Mouse (Mus musculus): Measurements from ENCODE around the gene Gm49403. TPM values are rescaled to one million over a fixed set of nuclear protein-coding genes. Genes with fewer than 3 reads are reported as not detected.

The Gm49403 gene
- polyA plus RNA-seq (2012; fragmentation: generic; extraction: Trizol), result not detected

GRCm38 (mm10) chr19:8883616-8884015, at the start of gene Gm49403, which contains the start of gene Lbhd1:
Gene Gm49403 (plus strand): TSS chr19:8883930.
Gene Lbhd1 (plus strand): TSS chr19:8883732.

GRCm38 (mm10) chr19:8837251-8837791, 46.4 kb upstream of the Gm49403 start, which contains the start of gene Bscl2:
Gene Bscl2 (plus strand): TSS chr19:8837467.

DNA sequence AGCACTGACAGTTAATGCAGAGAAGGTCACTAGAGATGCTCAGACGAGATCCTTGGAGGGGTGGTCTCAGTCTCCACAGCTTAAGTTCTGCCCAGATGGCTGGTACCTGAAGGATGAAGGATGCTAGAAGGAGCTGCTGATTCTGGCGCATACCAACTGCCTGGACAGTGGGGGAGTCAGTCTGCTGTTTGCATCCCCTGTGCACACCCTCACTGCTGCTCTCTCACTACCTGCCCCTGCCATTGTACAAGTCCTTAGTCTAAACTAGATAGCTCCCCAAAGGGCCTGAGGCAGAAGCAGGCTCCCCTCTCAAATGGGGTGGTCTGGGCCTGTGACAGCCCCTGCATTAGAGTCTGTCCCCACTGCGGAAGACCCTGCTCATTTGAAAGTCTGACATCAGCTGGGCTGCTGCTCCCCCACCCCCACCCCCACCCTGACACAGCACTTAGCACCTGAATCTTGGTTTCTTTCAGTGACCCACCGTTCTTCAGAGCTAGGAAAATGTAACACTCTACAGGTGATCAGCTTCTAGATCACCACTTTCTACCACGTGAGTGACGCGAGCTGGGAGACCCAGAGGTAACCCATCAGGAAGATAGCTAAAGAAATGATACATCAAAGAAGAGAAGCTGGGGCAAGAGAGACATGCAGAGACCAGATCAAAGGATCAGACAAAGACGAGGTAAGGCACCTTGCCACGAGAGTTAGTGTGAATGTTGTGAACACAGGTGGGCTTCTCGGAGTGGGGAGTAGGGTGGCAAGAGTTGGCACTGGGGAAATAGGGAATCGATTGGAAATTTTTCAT, 44.4 kb upstream of the Gm49403 start, which contains the start of gene Gng3:
Gng3 (minus strand) TSS at position 92 of the 805 bp plus-strand sequence.

GRCm38 (mm10) chr19:8850402-8850901, 33.3 kb upstream of the Gm49403 start, which contains the start of gene Lrrn4cl:
Gene Lrrn4cl (plus strand): TSS chr19:8850768.

DNA sequence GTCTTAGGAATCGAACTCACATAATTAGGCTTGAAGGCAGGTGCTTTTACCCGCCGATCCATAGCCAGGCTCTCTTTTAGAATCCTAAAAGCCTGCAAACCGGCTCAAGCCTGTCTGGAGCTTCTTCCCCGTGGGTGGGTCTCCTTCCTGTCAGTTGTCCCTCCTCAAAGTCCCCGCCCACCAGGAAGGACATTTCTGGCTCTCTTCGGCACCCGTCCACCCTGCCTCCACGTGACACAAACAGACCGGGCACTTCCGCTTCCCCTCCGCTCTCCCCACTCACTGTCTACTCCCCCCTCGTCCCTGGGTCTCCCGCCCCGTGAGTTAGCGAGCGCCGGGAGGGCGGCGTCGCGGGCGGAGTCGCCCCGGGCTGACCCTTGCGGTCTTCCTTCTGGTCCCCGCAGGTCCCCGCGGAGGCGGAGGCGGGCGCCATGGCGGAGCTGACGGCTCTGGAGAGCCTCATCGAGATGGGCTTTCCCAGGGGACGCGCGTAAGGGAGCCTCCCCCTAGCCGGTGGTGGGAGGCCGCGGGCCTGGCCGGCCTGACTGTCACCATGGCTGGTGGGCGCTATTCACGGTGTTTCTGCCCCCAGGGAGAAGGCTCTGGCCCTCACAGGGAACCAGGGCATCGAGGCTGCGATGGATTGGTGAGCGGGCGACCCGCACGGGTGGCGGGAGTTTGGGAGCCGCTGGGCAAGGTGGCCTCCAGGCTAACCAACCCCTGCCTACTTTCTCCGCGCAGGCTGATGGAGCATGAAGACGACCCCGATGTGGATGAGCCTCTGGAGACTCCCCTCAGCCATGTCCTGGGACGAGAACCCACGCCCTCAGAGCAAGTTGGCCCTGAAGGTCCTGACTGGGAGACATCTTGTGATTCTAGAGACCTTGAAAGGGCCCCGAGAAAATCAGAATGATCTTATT, 12.2 kb upstream of the Gm49403 start, which contains the start of gene Ubxn1:
Ubxn1 (plus strand) TSS at position 230 of the 920 bp plus-strand sequence.

GRCm38 (mm10) chr19:8880311-8881033, 3.3 kb upstream of the Gm49403 start, which contains the start of gene Uqcc3:
Gene Uqcc3 (minus strand): TSS chr19:8880923.

DNA sequence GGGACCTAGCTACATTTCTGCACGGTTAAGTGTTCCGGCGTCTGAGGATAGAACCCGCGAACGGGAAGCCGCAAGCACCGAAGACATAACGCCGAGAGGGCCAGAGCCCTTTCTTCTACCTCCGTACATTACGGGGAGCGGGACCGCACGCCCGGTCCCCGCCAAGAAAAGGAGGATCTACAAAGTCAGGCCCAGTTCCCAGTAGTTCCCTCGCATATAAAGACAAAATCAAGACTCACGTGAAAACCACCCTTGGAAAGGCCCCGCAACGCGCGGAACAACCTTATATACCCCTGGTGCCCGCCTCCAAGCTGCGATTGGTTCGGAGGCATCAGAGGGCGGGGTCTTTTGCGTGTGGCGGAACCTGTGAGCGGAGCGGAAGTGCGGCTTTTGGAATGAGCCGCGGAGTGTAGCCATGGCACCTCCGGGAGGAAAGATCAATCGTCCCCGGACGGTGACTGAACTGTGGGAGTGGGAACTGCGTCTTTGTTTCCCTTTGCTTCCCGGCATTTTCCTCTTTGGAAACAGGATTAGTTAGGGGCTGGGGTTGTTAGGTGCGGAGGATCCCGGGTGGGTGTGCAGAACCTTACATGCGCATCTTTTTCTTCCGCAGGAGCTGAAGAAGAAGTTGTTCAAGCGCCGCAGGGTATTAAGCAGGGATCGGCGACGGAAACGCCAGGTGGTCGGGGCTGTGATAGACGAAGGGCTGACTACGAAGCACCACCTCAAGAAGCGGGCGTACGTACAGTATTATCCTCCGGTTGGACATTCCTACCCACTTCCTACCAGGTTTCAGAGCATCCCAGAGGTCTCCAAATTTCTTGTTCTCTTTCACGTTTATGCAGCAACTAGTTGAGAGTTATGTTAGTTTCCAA, 5.0 kb downstream of the Gm49403 start, which contains the start of the genes 1810009A15Rik and Gm49416:
1810009A15Rik (plus strand) TSS at position 343 of the 875 bp plus-strand sequence.
Gm49416 (plus strand) TSS at position 416 of the 875 bp plus-strand sequence.

GRCm38 (mm10) chr19:8892829-8893766, 9.4 kb downstream of the Gm49403 start, which contains the start of gene Ints5:
Gene Ints5 (plus strand): TSS chr19:8893005.

GRCm38 (mm10) chr19:8897865-8898495, 14.2 kb downstream of the Gm49403 start, which contains the start of gene Ganab:
Gene Ganab (plus strand): TSS chr19:8898071.

DNA sequence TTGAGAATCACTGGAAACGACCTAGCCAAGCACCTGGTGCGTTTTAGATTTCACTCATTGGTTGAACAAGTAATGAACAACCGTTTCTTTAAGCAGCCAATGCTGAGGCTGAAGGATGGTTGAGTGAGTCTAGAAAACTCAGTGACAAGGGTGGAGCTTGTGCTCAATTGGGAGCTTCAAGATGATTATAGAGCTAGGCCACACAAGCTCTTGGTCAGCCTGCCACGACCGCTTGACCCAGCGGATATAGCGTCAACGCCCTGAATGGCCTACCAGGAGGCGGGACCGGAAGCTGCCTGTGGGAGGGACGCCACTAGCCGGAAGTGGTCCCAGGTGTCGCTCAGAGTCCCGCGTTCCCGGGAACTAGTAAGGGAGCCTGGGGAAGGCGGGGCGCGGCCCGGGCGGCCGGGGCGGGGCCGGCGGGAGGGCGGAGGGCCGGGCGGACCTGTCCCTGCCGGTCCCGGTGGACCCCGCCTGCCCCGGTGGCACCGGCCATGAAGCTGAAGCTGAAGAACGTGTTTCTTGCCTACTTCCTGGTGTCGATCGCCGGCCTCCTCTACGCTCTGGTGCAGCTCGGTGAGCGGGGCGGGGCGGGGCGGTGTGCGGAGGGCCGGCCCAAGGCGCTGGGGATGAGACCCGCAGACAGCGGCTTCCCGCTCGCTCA, 36.5 kb downstream of the Gm49403 start, which contains the start of gene B3gat3:
B3gat3 (plus strand) TSS at position 302 of the 664 bp plus-strand sequence.

DNA sequence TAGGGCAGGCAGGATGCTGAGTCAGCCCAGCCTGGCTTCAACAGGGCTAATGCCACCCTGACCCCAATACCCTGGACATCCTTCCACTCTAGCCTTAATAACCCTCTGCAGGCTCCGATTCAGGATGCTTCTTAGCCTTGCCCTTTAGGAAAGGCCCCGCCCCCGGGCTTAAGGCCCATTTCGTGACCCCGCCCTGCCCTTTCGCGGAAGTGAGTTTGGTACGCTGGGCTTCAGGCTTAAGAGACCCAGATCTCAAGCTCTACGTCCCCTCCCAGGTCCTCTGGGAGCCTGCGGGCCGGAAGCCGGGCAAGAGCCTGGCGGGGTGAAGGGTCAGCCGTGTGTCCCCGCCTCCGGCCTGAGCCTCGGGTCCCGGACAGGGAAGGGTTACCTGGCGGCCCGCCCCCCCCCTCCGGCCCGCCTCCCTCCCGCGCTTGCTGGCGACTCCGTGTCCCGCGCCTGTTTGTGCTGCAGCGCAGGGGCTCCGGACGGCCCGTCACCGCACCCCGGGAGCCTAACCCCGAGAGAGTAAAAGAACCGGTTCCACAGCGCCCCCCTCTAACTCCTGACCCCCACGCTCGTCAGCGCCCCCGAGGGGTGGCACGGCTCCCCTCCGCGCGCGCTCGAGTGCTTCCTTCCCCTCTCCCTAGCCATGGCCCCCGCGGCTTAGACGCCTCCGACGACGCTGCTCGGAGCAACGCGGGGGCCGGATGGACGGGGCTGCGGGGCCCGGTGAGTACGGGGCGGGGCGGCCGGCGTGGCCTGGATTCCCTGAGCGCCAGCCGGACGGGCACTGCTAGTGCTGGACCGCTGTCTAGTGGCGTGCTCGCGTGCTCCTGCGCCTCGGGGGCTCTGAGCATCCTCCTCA, 45.7 kb downstream of the Gm49403 start, which contains the start of the genes Rom1 and Eml3:
Rom1 (minus strand) TSS at position 133 of the 865 bp plus-strand sequence.
Eml3 (plus strand) TSS at position 329 of the 865 bp plus-strand sequence.

Other genes with a start within 250 kb of the Gm49403 start
- under 1 TPM; 0.01 to 0.09 TPM for gene Chrm1, start 220.1 kb upstream of the Gm49403 start, polyA plus RNA-seq (2012; fragmentation: generic; extraction: Trizol)
- 100 to 1,000 TPM; 109 to 260 TPM for gene Slc3a2, start 160.6 kb upstream of the Gm49403 start, polyA plus RNA-seq (2012; fragmentation: generic; extraction: Trizol)
- 100 to 1,000 TPM in 1 of 2 experiments, 10 to 100 TPM in 1; 60.8 to 195 TPM for gene Wdr74, start 148.1 kb upstream of the Gm49403 start, polyA plus RNA-seq (2012; fragmentation: generic; extraction: Trizol)
- gene 1700092M07Rik, start 143.2 kb upstream of the Gm49403 start, polyA plus RNA-seq (2012; fragmentation: generic; extraction: Trizol), result 1 to 10 TPM; 1.5 to 1.8 TPM
- 100 to 1,000 TPM in 1 of 2 experiments, 10 to 100 TPM in 1; 33.2 to 112 TPM for gene Stx5a, start 142.5 kb upstream of the Gm49403 start, polyA plus RNA-seq (2012; fragmentation: generic; extraction: Trizol)
- 100 to 1,000 TPM in 1 of 2 experiments, 10 to 100 TPM in 1; 63.1 to 106 TPM for gene Nxf1, start 126.9 kb upstream of the Gm49403 start, polyA plus RNA-seq (2012; fragmentation: generic; extraction: Trizol)
- 100 to 1,000 TPM; 211 to 253 TPM for gene Tmem223, start 112.9 kb upstream of the Gm49403 start, polyA plus RNA-seq (2012; fragmentation: generic; extraction: Trizol)
- gene Tmem179b, start 109.5 kb upstream of the Gm49403 start, polyA plus RNA-seq (2012; fragmentation: generic; extraction: Trizol), result 10 to 100 TPM; 43.2 to 61.1 TPM
- gene Taf6l, start 97.5 kb upstream of the Gm49403 start, polyA plus RNA-seq (2012; fragmentation: generic; extraction: Trizol), result 10 to 100 TPM; 24.9 to 37.5 TPM
- gene Polr2g, start 85.4 kb upstream of the Gm49403 start, polyA plus RNA-seq (2012; fragmentation: generic; extraction: Trizol), result 100 to 1,000 TPM; 100 to 147 TPM
- gene Zbtb3, start 81.4 kb upstream of the Gm49403 start, polyA plus RNA-seq (2012; fragmentation: generic; extraction: Trizol), result 1 to 10 TPM; 2.6 to 5.2 TPM
- gene Ttc9c, start 64.6 kb upstream of the Gm49403 start, polyA plus RNA-seq (2012; fragmentation: generic; extraction: Trizol), result 10 to 100 TPM in 1 of 2 experiments, 1 to 10 TPM in 1; 1.9 to 14.9 TPM
- gene Hnrnpul2, start 63.9 kb upstream of the Gm49403 start, polyA plus RNA-seq (2012; fragmentation: generic; extraction: Trizol), result 10 to 100 TPM in 1 of 2 experiments, 1 to 10 TPM in 1; 7.6 to 49.9 TPM
- gene AC129217.1, start 54.2 kb upstream of the Gm49403 start, polyA plus RNA-seq (2012; fragmentation: generic; extraction: Trizol), result 1 to 10 TPM in 1 of 2 experiments, under 1 TPM in 1; 0.19 to 1.1 TPM
- gene Bscl2, start 46.5 kb upstream of the Gm49403 start, polyA plus RNA-seq (2012; fragmentation: generic; extraction: Trizol), result 10 to 100 TPM; 11.7 to 29.0 TPM
- gene Gng3, start 44.7 kb upstream of the Gm49403 start, polyA plus RNA-seq (2012; fragmentation: generic; extraction: Trizol), result under 1 TPM; 0.04 to 0.41 TPM
- gene Lrrn4cl, start 33.2 kb upstream of the Gm49403 start, polyA plus RNA-seq (2012; fragmentation: generic; extraction: Trizol), result 1 to 10 TPM in 1 of 2 experiments, under 1 TPM in 1; 0.08 to 7.0 TPM
- 100 to 1,000 TPM; 240 to 270 TPM for gene Ubxn1, start 12.4 kb upstream of the Gm49403 start, polyA plus RNA-seq (2012; fragmentation: generic; extraction: Trizol)
- 10 to 100 TPM; 63.8 to 97.9 TPM for gene Uqcc3, start 3.0 kb upstream of the Gm49403 start, polyA plus RNA-seq (2012; fragmentation: generic; extraction: Trizol)
- 1 to 10 TPM; 3.4 to 3.7 TPM for gene Lbhd1, start 198 bp upstream of the Gm49403 start, polyA plus RNA-seq (2012; fragmentation: generic; extraction: Trizol)
- gene 1810009A15Rik, start 4.9 kb downstream of the Gm49403 start, polyA plus RNA-seq (2012; fragmentation: generic; extraction: Trizol), result 100 to 1,000 TPM in 1 of 2 experiments, 10 to 100 TPM in 1; 73.9 to 176 TPM
- gene Gm49416, start 5.0 kb downstream of the Gm49403 start, polyA plus RNA-seq (2012; fragmentation: generic; extraction: Trizol), result under 1 TPM in 1 of 2 experiments, not detected in 1; 0.18 TPM
- 10 to 100 TPM; 30.2 to 43.9 TPM for gene Ints5, start 9.1 kb downstream of the Gm49403 start, polyA plus RNA-seq (2012; fragmentation: generic; extraction: Trizol)
- gene Ganab, start 14.1 kb downstream of the Gm49403 start, polyA plus RNA-seq (2012; fragmentation: generic; extraction: Trizol), result 100 to 1,000 TPM in 1 of 2 experiments, 10 to 100 TPM in 1; 43.4 to 137 TPM
- gene B3gat3, start 36.4 kb downstream of the Gm49403 start, polyA plus RNA-seq (2012; fragmentation: generic; extraction: Trizol), result 10 to 100 TPM; 56.0 to 67.8 TPM
- gene Rom1, start 45.4 kb downstream of the Gm49403 start, polyA plus RNA-seq (2012; fragmentation: generic; extraction: Trizol), result 10 to 100 TPM in 1 of 2 experiments, 1 to 10 TPM in 1; 5.9 to 12.1 TPM
- gene Eml3, start 45.6 kb downstream of the Gm49403 start, polyA plus RNA-seq (2012; fragmentation: generic; extraction: Trizol), result 10 to 100 TPM; 30.0 to 62.2 TPM
- gene Mta2, start 57.9 kb downstream of the Gm49403 start, polyA plus RNA-seq (2012; fragmentation: generic; extraction: Trizol), result 10 to 100 TPM; 55.6 to 94.0 TPM
- gene Tut1, start 69.9 kb downstream of the Gm49403 start, polyA plus RNA-seq (2012; fragmentation: generic; extraction: Trizol), result 10 to 100 TPM; 16.0 to 17.5 TPM
- 1,000 to 10,000 TPM in 1 of 2 experiments, 100 to 1,000 TPM in 1; 710 to 2,782 TPM for gene Eef1g, start 83.1 kb downstream of the Gm49403 start, polyA plus RNA-seq (2012; fragmentation: generic; extraction: Trizol)
- 100 to 1,000 TPM in 1 of 2 experiments, 10 to 100 TPM in 1; 26.0 to 103 TPM for gene Ahnak, start 105.4 kb downstream of the Gm49403 start, polyA plus RNA-seq (2012; fragmentation: generic; extraction: Trizol)
- not detected for gene Scgb1a1, start 204.0 kb downstream of the Gm49403 start, polyA plus RNA-seq (2012; fragmentation: generic; extraction: Trizol)